Mouse (Mus musculus) heart, embryonic 14.5 days (tissue): ENCODE results near the gene Synpr. TPM values are rescaled to one million over a fixed set of nuclear protein-coding genes. Genes with fewer than 3 reads are reported as not detected.

Source experiments
- ATAC-seq: fragments of 200-750 bp; cut with Nextera tagmentation; 2 replicates; pipeline ENCODE4 v1.8.0; 2017; ENCODE audit warnings: low read depth, moderate TSS enrichment; ENCODE audit not compliant: insufficient number of reproducible peaks, insufficient read depth, low FRiP score
- H3K27ac ChIP-seq, 2 experiments: fragments of 200-500 bp in 1 of 2; fragments of 300-500 bp in 1 of 2; sonication (generic) in 1 of 2; replicated peaks in 1 of 2; 2 replicates each; pipeline ENCODE4 v1.5.1; 2012 to 2014; ENCODE audit warnings: low read depth in 2 of 2, low read length in 2 of 2, control low read depth in 1 of 2, mild to moderate bottlenecking in 1 of 2, mixed read lengths in 1 of 2; ENCODE audit not compliant: control insufficient read depth in 1 of 2, insufficient read depth in 1 of 2
- H3K27me3 ChIP-seq: fragments of 300-500 bp; sonication (generic); 2 replicates; pipeline ENCODE4 v1.6.1; 2014; ENCODE audit warnings: mild to moderate bottlenecking, low read length, control low read depth; ENCODE audit not compliant: control insufficient read depth, insufficient read depth
- H3K36me3 ChIP-seq: fragments of 300-500 bp; sonication (generic); 2 replicates; pipeline ENCODE4 v1.6.1; 2014; ENCODE audit warnings: mild to moderate bottlenecking, control low read depth, low read length, mixed read lengths; ENCODE audit not compliant: control insufficient read depth, insufficient read depth
- H3K4me1 ChIP-seq, 2 experiments: fragments of 200-500 bp in 1 of 2; fragments of 300-500 bp in 1 of 2; sonication (generic) in 1 of 2; 2 replicates each; pipeline ENCODE4 v1.6.1; 2012 to 2014; ENCODE audit warnings: low read length in 2 of 2, control low read depth in 1 of 2, mixed read lengths in 1 of 2; ENCODE audit not compliant: control insufficient read depth in 2 of 2, insufficient read depth in 2 of 2
- H3K4me2 ChIP-seq: fragments of 300-500 bp; sonication (generic); 2 replicates; pipeline ENCODE4 v1.6.1; 2014; ENCODE audit warnings: mild to moderate bottlenecking, low read length
- H3K4me3 ChIP-seq, 2 experiments: fragments of 200-500 bp in 1 of 2; fragments of 300-500 bp in 1 of 2; sonication (generic) in 1 of 2; 2 replicates each; pipeline ENCODE4 v1.5.1; 2012 to 2014; ENCODE audit warnings: low read length in 2 of 2, mild to moderate bottlenecking in 2 of 2, control low read depth in 1 of 2, low read depth in 1 of 2, moderate library complexity in 1 of 2; ENCODE audit not compliant: control insufficient read depth in 1 of 2, insufficient read depth in 1 of 2
- H3K9ac ChIP-seq: fragments of 300-500 bp; sonication (generic); 2 replicates; pipeline ENCODE4 v1.6.1; 2014; ENCODE audit warnings: mild to moderate bottlenecking, low read length
- H3K9me3 ChIP-seq: fragments of 300-500 bp; sonication (generic); 2 replicates; pipeline ENCODE4 v1.6.1; 2016; ENCODE audit warnings: low read length, control low read depth; ENCODE audit not compliant: control insufficient read depth
- WGBS: fragments of 180-500 bp; shearing (Covaris S2); extraction: QIAGEN DNeasy Blood & Tissue Kit; methylation state at CpG from one replicate; pipeline ENCODE4 v1.1.7; 2014; 5-methylcytosine and 5-hydroxymethylcytosine counted together
- polyA plus RNA-seq: library from polyadenylated mRNA; unstranded; fragments of >200 nt; fragmentation: Nextera tagmentation; extraction: Ambion mirVana; gene quantifications from 2 replicates; pipeline ENCODE4 v1.2.1, GENCODE M21; 2014

The Synpr gene
- polyA plus RNA-seq, 1 experiment from 2014 or later = 0.51 TPM

DNA sequence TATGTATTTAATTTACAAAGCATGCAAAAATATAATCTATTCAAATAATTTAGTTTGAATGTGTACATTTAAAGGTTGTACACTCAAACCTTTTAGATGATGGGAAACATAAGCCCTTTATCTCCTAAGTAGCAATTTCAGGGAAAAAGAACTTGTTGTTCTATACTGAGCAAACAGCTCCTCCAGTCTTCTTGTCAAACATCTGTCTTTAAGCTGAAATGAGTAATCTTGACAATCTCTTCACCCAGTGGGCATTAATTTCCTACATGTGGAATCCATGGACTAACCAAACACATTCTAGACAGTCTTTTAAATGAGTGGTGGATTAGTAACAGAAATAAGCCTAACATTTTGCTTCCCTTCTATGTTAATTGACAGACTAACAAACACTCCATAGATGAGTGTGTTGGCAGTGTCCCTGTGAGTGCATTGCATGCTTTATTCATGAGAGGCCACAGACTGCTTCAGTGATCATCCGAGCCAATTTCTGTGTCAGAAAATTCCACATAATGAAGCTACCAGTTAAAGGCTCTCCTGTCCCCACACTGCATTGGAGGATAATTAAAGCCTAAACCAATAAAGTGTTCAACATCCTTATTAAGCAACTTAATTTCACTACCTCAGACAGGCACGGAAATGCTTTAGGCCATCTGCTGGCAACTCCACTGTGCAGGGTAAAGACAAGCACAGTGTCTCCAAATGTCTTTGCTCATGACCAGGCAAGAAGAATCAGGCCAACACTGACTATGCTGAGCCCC lies 367.1 kb downstream of the Synpr start:
- Histone ChIP-seq H3K27me3 (no peaks in the 10 kb centered on the region), H3K36me3 (no peaks in the 10 kb centered on the region), H3K4me3 (no peak overlapping the region)

More for the DNA sequence above, 367.1 kb downstream of the Synpr start:
- Histone ChIP-seq H3K9ac (no peak overlapping the region), H3K9me3 (no peaks in the 10 kb centered on the region), H3K4me1 (no peaks in the 10 kb centered on the region), H3K4me2 (no peak overlapping the region), H3K27ac (no peak overlapping the region)
- no peak for ATAC-seq
- WGBS = 72% methylated on average over 2 of the region's 2 CpGs
